Mouse (Mus musculus) monocyte, adult 5-6 weeks (primary cell): ENCODE measurements around the gene Sept11. TPM values are rescaled to one million over a fixed set of nuclear protein-coding genes. Genes with fewer than 3 reads are reported as not detected.

Experiments
- ATAC-seq: fragments of 153-309, 156-312 bp; replicated peaks from 2 replicates; pipeline ENCODE4 v1.8.0; 2017; ENCODE audit warnings: mild to moderate bottlenecking; ENCODE audit not compliant: low TSS enrichment, insufficient number of reproducible peaks, severe bottlenecking, poor library complexity, low FRiP score
- total RNA-seq: library from RNA; stranded (forward); fragments of 200-1000, 200-491, 200-594 nt; gene quantifications from 3 replicates; pipeline ENCODE4 v1.2.3, GENCODE M21; 2017

The Sept11 gene
- 78.7 to 182 TPM (median 86.3 TPM) in 3 replicates for total RNA-seq

- ATAC-seq: peak; percentile 81
Measured at GRCm38 (mm10) chr5:93092857-93093622, at the start of gene Sept11. Gene Sept11, plus strand, starts transcription at chr5:93093437.

GRCm38 (mm10) chr5:93043688-93044583, 49.3 kb upstream of the Sept11 start:
- ATAC-seq: no peak

- ATAC-seq: no peak
Measured at GRCm38 (mm10) chr5:93044584-93045370, 48.5 kb upstream of the Sept11 start, which contains the start of gene Sowahb. Gene Sowahb, minus strand, starts transcription at chr5:93045022.

GRCm38 (mm10) chr5:93045371-93045714, 47.9 kb upstream of the Sept11 start:
- no peak for ATAC-seq

- ATAC-seq: no peak
Measured at GRCm38 (mm10) chr5:93046306-93046845, 46.9 kb upstream of the Sept11 start.

GRCm38 (mm10) chr5:93048481-93049240, 44.6 kb upstream of the Sept11 start:
- no peak for ATAC-seq

GRCm38 (mm10) chr5:93049971-93050370, 43.3 kb upstream of the Sept11 start:
- no peak for ATAC-seq

- no peak for ATAC-seq
Measured at GRCm38 (mm10) chr5:93051041-93051440, 42.2 kb upstream of the Sept11 start.

- no peak for ATAC-seq
Measured at GRCm38 (mm10) chr5:93051951-93052350, 41.3 kb upstream of the Sept11 start.

GRCm38 (mm10) chr5:93053606-93054397, 39.4 kb upstream of the Sept11 start:
- no peak for ATAC-seq

GRCm38 (mm10) chr5:93060865-93061264, 32.4 kb upstream of the Sept11 start:
- no peak for ATAC-seq

- ATAC-seq: no peak
Measured at GRCm38 (mm10) chr5:93077661-93078323, 15.4 kb upstream of the Sept11 start.

- ATAC-seq: no peak
Measured at GRCm38 (mm10) chr5:93079596-93079995, 13.6 kb upstream of the Sept11 start.

GRCm38 (mm10) chr5:93085015-93085598, 8.1 kb upstream of the Sept11 start:
- no peak for ATAC-seq

- no peak for ATAC-seq
Measured at GRCm38 (mm10) chr5:93085900-93086299, 7.3 kb upstream of the Sept11 start.

- ATAC-seq: no peak
Measured at GRCm38 (mm10) chr5:93091266-93091665, 2.0 kb upstream of the Sept11 start.
